Mouse (Mus musculus) spleen, adult 18-20 months (tissue): ENCODE measurements around the gene Ly86.

Source experiments
- DNase-seq, 2 experiments: peaks; one replicate each; pipeline ENCODE4 v3.0.0; 2022; ENCODE audit warnings: mixed read lengths in 2 of 2

Ly86 gene

DNA sequence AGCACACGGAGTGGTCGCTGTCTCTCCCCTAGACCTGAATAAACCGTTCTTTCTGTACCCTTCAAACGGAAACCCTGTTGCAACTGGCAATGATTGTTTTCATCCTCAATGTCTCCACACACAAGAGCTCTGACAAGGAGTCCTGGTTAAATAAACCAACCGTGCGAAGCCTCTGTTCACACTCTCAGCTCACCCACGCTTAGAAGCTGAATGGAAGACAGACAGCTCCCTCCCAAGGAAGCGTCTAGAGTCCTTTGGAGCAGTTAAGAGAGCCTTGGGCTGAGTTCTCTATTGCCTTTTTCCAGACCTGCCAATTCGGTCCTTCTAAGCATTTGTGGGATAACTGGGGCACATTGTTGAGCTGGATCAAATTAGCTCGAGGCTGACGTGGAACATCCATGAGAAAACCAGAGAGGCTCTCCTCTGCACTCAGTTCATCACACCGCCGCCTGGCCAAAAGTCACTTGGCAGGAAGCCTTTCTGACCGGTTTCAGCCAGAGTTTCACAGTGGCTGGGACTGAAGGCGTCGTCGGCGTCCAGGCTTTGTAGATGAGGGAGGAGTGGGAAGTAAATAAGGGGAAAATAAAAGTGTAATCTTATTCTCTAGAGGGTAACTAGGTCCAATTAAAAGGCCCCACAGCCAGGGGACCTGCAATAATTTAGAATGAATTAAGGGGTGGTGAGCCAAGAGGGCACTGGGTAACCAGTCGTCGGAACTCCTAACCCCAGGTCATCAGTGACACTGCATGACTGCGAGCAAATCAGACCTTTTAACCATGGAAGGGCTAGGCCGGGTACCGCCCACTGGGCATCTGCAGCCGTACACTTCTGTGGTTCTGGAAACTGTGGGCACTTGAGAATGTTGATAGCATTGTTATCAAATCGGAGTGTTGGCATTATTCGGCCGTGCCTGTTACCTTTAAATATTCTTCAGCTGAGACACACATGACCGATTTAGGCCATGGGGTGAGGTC is 115.2 kb downstream of the Ly86 start:
- no peak for DNase-seq

- DNase-seq, result no peak
These were observed 117.2 kb downstream of the Ly86 start for GRCm38 (mm10) chr13:37462049-37462702.

- no peak for DNase-seq
These were observed 120.7 kb downstream of the Ly86 start for GRCm38 (mm10) chr13:37465710-37466109.

- peak in 1 of 2 experiments; percentile 49 for DNase-seq
These were observed 122.8 kb downstream of the Ly86 start for GRCm38 (mm10) chr13:37467795-37468194.
